In the genomic region with DNA sequence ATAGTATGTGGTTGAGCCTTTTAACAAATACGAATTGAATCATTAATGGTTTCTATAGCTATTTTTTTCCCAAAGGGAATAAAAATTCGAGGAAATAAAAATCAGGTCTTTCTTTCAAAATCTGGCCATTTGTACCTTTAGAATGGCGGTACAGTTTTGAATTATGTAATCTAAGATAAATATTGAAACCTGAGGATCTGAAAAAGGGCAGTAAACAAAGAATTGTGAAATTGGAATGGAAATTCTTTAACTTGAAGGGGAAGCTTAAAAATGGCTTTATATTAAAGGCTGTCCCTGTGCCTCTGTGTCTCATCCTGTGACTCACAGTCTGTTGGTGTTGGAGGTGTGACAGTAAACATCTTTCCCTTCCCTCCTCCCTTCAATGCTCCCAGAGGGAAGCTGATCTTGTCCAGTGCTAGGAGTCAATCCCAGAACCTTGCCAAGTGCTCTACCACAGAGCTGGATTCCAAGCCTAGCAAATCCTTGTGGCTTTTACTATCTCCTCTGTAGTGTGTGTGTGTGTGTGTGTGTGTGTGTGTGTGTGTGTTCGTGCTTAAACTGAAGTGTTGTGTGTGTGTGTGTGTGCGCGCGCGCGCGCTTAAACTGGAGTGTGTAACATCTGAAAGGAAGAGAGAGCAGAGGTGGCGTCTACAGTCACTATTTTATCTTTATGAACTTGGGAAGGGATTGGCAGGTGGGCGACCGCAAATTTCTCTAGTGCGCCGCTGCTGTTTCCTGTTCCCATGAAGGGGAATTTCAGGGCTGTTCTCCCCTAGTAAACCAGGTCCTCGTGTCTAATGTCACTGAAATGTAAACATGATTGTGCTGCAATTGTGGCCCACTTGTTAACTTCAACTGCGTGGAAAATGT, we compare ENCODE assay signal across 21 mouse cellular contexts. TPM values are rescaled to one million over a fixed set of nuclear protein-coding genes. Genes with fewer than 3 reads are reported as not detected.
DNase-seq lines count a peak whose midpoint lies in the region; ATAC-seq and TF ChIP-seq lines count a peak whose summit lies in the region.
"Had no signal": no experiment of that assay in that cellular context is flagged by ENCODE, and none has a peak within 500 bp of the region (broad histone marks: within the 10 kb centered on the region; RNA-seq: fewer than 3 reads in every experiment).

No protein-coding gene starts in this region.

- H3K36me3 ChIP-seq in kidney, postnatal 0 days (ENCODE audit: insufficient read depth, low read length), result no peaks in the 10 kb centered on the region
- H3K36me3 ChIP-seq: embryonic facial prominence, embryonic 12.5 days; heart, embryonic 15.5 days; hindbrain, embryonic 15.5 days; limb, embryonic 15.5 days had no signal

- no peak overlapping the region for H3K4me3 ChIP-seq in kidney, postnatal 0 days (replicated peaks; ENCODE audit: low read depth, low read length)
- no peak overlapping the region for H3K4me3 ChIP-seq in layer of hippocampus, adult 2 months
- H3K4me3 ChIP-seq: embryonic facial prominence, embryonic 12.5 days; heart, embryonic 15.5 days; hindbrain, embryonic 15.5 days; limb, embryonic 15.5 days had no signal

- 0 out of 2 replicates have a peak, but pooled peaks cover 3% of the 10 kb centered on the region for H3K27me3 ChIP-seq in kidney, postnatal 0 days (ENCODE audit: insufficient read depth, low read length)
- H3K27me3 ChIP-seq: hindbrain, embryonic 15.5 days; limb, embryonic 15.5 days had no signal

- no peak for ATAC-seq in kidney, postnatal 0 days (replicated peaks; ENCODE audit: low FRiP score, low read depth)
- peak; percentile 76 for ATAC-seq in inflammation-experienced regulatory T-cells, adult 6 months
- ATAC-seq: midbrain, embryonic 16.5 days; Patski had no signal

- no peaks in the 10 kb centered on the region for H3K9me3 ChIP-seq in kidney, postnatal 0 days (replicated peaks; ENCODE audit: low read length)
- H3K9me3 ChIP-seq: embryonic facial prominence, embryonic 12.5 days; heart, embryonic 15.5 days; hindbrain, embryonic 15.5 days; limb, embryonic 15.5 days had no signal

- H3K9ac ChIP-seq in kidney, postnatal 0 days (ENCODE audit: low read depth, low read length), result no peak overlapping the region
- H3K9ac ChIP-seq: embryonic facial prominence, embryonic 12.5 days; heart, embryonic 15.5 days; hindbrain, embryonic 15.5 days; limb, embryonic 15.5 days had no signal

- H3K4me2 ChIP-seq in kidney, postnatal 0 days (ENCODE audit: low read length), result no peak overlapping the region
- H3K4me2 ChIP-seq: embryonic facial prominence, embryonic 12.5 days; heart, embryonic 15.5 days; hindbrain, embryonic 15.5 days; limb, embryonic 15.5 days had no signal

- DNase-seq in kidney, postnatal 0 days (ENCODE audit: low spot score), result peak; percentile 34
- no peak for DNase-seq in kidney, adult 9 months
- peak; percentile 52 for DNase-seq in CD4-positive, CD25-positive, alpha-beta regulatory T cell, adult 2 months (ENCODE audit: low read depth, low spot score)
- peak; percentile 66 for DNase-seq in thymus, postnatal 14 days
- DNase-seq in right cerebral cortex, postnatal 10 days (ENCODE audit: low spot score in 2 of 2), result no peak
- no peak for DNase-seq in layer of hippocampus, adult 2 months (ENCODE audit: low spot score in 2 of 2)
- DNase-seq in c-Kit-positive CD71-positive TER-119-positive erythroid progenitor cells, embryonic 14.5 days (ENCODE audit: low spot score), result no peak
- DNase-seq: adrenal gland, postnatal 10 days; cerebellum, postnatal 10 days; gastrocnemius, postnatal 25 days; kidney, adult 8-10 months; retina, postnatal 1 day had no signal

- H3K27ac ChIP-seq in kidney, postnatal 0 days, result no peak overlapping the region
- no peak overlapping the region for H3K27ac ChIP-seq in layer of hippocampus, adult 2 months
- H3K27ac ChIP-seq: embryonic facial prominence, embryonic 12.5 days; heart, embryonic 15.5 days; hindbrain, embryonic 15.5 days; limb, embryonic 15.5 days had no signal

- no peaks in the 10 kb centered on the region for H3K4me1 ChIP-seq in kidney, postnatal 0 days (replicated peaks; ENCODE audit: insufficient read depth, low read length)
- H3K4me1 ChIP-seq: embryonic facial prominence, embryonic 12.5 days; heart, embryonic 15.5 days; hindbrain, embryonic 15.5 days; limb, embryonic 15.5 days had no signal

- WGBS in kidney, postnatal 0 days, result 45% methylated on average over 17 of the region's 17 CpGs

- TF ChIP-seq CTCF in kidney, postnatal 0 days (IDR thresholded peaks at IDR 0.05; ENCODE audit: low read depth), result no peak
- no peak for TF ChIP-seq CTCF in layer of hippocampus, adult 2 months (conservative IDR thresholded peaks at IDR 0.05)

RNA-seq across cellular contexts. Expression of a gene that starts 11.4 kb away (rescaled TPM):
- polyA plus RNA-seq in kidney, postnatal 0 days (2015; fragmentation: Nextera tagmentation; extraction: Ambion mirVana), result not detected in 2 replicates
- polyA plus RNA-seq in inflammation-experienced regulatory T-cells, adult 6 months (2017; shearing (Covaris generic)), result not detected
- under 1 TPM in 1 of 2 experiments, not detected in 1; 0.37 TPM for total RNA-seq in layer of hippocampus, adult 2 months (2021)
- total RNA-seq: adrenal gland, postnatal 10 days; gastrocnemius, postnatal 25 days; layer of hippocampus, adult 18-20 months had no signal
- polyA plus RNA-seq: embryonic facial prominence, embryonic 12.5 days; limb, embryonic 15.5 days; Patski had no signal

RNA-seq across cellular contexts. Expression of a gene that starts 22.7 kb away (rescaled TPM):
- polyA plus RNA-seq in kidney, postnatal 0 days (2015; fragmentation: Nextera tagmentation; extraction: Ambion mirVana), result 153 and 165 TPM in 2 replicates
- polyA plus RNA-seq in inflammation-experienced regulatory T-cells, adult 6 months (2017; shearing (Covaris generic)), result not detected
- 1 to 10 TPM; 7.4 to 9.2 TPM for total RNA-seq in layer of hippocampus, adult 2 months (2021)

RNA-seq across cellular contexts. Expression of a gene that starts 29.9 kb away (rescaled TPM):
- polyA plus RNA-seq in kidney, postnatal 0 days (2015; fragmentation: Nextera tagmentation; extraction: Ambion mirVana), result 0.05 TPM in 1 of 2 replicates, not detected in the other
- not detected for polyA plus RNA-seq in inflammation-experienced regulatory T-cells, adult 6 months (2017; shearing (Covaris generic))
- total RNA-seq in layer of hippocampus, adult 2 months (2021), result under 1 TPM; 0.25 to 0.74 TPM
- total RNA-seq: adrenal gland, postnatal 10 days; gastrocnemius, postnatal 25 days had no signal
- polyA plus RNA-seq: limb, embryonic 15.5 days; testis, adult 2 months had no signal

RNA-seq across cellular contexts. Expression of a gene that starts 35.9 kb away (rescaled TPM):
- polyA plus RNA-seq in kidney, postnatal 0 days (2015; fragmentation: Nextera tagmentation; extraction: Ambion mirVana), result 0.29 and 0.33 TPM in 2 replicates
- polyA plus RNA-seq in inflammation-experienced regulatory T-cells, adult 6 months (2017; shearing (Covaris generic)), result not detected
- 1 to 10 TPM; 6.3 to 7.4 TPM for total RNA-seq in layer of hippocampus, adult 2 months (2021)
- total RNA-seq: gastrocnemius, postnatal 25 days had no signal

Comparison
In these comparisons a context has a peak if more than half of its experiments do, and no peak if none do; other contexts are left out.
1. DNase-seq: peak in kidney, postnatal 0 days (single experiment), CD4-positive, CD25-positive, alpha-beta regulatory T cell, adult 2 months (single experiment) and thymus, postnatal 14 days (single experiment); none in kidney, adult 9 months (single experiment), right cerebral cortex, postnatal 10 days (0 of 2), layer of hippocampus, adult 2 months (0 of 2) and c-Kit-positive CD71-positive TER-119-positive erythroid progenitor cells, embryonic 14.5 days (single experiment).
2. RNA of a gene that starts 22.7 kb away (polyA plus RNA-seq): 153 to 165 TPM in kidney, postnatal 0 days; not detected in inflammation-experienced regulatory T-cells, adult 6 months; every median in the first group is over 100 times any median in the second.